Mouse (Mus musculus): ENCODE data around the gene Gnat2.
A peak's percentile ranks its signal among the peaks of the same experiment; 100 is the strongest.

Gnat2 gene

DNA sequence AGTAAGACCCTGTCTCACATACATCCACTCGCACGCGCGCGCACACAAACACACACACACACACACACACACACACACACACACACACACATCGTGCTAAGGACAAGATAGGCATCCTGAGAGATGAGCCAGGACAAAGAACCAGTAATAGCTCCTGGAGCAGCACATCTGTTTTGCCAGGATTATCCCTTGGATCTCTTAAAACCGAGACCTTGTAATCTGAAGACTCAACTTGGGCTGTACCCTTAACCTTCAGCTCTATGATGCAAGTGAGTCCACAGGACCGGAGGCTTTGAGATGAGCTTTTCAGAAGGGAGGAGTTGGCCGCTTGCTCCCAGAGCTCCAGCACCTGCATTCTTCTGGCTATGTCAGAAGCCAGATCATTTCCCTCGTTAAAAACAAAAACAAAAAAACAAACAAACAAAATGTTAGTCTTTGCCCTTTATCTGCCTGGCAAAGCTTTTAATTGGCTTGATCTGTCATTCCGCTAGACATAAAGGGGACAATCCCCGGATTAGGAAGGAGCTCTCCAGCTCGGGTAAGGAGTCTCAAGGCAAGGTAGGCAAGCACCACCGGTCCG, at the start of gene Gnat2:
TSS of gene Gnat2 (plus strand) at position 254 of the 580 bp plus-strand sequence.
- no peak for DNase-seq

DNA sequence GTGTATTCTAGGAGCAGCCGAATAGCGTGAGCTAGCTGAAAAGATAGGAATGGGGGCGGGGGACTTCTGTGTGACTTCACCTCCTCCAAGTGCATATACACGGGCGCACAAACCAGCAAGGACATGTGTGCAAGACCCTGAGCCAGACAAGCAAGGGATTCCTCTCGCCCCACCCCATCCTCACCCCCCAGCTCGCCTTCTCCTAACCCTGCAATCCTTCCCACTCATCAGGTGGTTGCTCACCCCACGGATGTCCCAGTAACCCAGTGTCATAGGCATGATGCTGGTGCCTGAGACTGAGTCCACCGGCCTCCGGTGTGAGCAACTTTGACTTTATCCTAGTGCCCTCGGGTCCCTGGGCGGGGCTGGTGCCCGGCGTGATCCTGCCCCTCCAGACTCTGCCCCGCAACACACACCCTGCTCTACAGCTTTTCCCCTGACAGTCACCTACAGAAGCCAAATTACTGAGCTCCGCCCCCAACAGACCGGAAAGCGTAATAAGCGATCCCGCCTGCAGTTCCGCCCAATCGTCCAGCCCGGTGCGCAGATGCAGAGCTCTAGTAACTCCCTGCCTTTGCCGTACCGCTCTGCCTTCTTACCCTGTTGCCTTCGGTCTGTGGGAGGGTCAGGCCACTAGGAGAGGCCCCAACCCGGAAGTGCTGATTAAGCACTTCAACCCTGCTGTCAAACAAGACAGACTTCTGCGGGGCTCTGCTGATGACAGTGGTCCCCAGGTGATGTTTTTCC, 48.0 kb upstream of the Gnat2 start, which contains the start of gene Gstm4:
TSS of gene Gstm4 (minus strand) at position 501 of the 747 bp plus-strand sequence.
- DNase-seq: peak; percentile 92 to 97

DNA sequence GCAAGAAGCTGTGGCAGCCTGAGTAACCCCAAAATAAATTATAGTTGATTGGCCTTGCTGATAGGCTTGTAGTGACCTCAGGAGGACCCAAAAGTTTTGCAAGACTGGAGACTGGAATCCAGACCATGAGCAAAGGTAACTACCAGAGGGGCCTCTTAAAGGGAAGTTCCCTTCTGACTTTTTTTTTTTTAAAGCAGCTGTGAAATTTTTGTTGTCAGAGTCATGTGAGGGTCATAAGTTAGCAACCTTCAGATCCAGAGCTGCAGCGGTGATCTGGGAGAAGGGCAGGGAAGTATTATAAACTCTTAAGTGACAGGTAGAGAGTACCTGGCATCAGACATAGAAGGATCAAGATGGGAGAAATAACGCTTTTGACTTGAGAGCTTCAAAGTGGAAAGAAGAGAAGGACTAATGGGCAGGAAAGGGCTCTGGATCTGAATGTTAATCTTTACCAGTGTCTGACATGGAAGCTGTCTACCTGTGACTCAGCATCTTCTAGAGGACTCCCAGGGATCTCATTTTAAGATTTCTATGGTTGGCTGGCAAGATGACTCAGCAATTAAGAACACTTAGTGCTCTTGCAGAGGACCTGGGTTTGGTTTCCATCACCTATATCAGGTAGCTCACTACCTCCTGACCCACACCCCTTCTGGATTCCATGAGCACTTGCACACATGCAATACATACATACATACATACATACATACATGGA, 45.5 kb upstream of the Gnat2 start:
- DNase-seq: no peak

DNA sequence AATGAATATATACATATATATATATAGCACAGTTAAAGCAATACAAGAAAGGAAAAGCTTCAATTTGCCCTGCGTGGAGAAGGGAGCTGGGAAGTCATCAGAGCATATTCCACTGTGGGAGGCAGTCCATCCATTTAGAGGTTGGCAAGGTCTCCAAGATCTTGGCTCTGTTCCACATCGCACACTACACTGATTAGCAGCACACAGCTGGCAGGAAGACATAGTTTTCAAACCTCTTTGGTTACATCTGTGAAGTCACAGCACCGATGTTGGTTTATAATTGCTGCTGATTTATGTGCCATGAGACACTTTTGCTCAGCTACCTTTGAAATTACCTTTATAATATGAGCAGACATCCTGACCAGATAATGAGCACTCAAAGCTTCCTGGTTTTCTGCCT, 44.3 kb upstream of the Gnat2 start:
- no peak for DNase-seq

DNA sequence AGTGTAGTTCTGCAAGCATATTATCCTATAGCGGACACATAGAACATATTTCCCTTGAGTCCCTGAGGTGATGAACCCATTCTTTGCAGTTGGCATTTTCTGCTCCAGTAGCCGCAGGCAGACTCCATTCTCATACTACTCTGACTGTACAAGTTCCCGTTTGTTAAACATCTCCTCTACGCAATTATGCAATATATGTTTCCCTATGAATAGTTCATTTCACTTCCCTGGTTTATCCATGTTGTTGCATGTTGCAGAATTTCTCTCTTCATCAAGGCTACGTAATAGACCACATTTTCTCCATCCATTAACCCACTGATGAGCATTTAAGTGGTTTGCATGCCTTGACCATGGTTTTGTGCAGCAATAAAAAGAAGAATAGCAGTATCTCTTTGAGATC, 42.1 kb upstream of the Gnat2 start:
- no peak for DNase-seq

DNA sequence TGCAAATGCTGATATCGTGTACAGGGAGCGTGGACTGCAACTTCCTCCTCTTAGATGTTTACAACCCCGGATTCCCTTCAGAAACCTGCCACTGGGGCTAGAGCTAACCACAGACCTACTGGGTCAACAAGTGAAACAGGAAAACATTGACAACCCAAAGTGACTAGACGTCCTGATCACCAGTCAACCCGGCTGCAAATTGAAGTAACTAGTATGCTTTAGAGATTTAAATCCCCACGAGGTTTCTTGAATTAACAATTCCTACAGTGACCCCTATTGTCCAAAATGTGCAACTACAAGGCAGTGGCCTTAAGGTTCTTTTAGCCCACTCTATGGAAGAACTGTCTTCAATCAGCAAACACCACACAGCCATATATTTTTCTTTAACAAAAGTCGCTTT, 31.2 kb upstream of the Gnat2 start:
- DNase-seq: peak in 1 of 2 experiments; percentile 82

DNA sequence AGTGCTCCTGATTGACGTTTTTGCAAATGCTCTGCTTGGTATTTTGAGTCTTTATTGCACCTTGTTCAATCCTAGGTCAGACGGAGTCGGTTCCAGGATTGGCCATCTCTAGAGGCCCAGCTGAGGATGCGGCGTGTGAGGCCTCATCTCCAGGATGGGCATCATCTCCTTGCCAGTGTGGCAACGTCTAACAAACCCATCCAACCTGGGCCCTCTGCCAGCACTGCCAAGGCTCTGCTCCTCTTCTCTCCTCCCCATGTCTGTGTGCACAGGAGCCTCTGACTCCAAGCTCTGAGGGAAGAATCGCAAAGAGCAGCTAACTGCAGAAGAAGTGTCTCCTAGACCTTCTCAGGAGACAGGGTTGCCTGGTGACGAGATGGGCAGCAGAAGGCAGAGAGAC, 29.9 kb upstream of the Gnat2 start:
- no peak for DNase-seq

DNA sequence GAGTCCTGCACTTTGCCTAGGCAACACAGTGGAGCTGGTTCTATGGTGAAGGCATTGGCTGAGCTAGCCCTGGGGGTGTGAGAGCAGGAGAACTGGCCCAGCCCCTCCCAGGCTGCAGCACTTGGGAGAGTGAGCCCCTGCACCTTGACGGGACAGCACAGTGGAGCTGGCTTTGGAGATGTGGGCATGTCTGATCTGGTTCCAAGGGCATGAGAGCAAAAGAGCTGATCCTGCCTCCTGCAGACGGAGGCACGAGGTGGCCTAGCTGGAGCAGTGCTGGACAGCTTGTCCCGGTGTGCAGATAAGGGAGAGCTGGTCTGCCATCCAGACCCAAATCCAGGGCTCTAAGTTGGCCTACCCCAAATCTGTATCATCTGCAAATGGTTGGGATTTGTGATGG, 27.9 kb upstream of the Gnat2 start:
- no peak for DNase-seq

DNA sequence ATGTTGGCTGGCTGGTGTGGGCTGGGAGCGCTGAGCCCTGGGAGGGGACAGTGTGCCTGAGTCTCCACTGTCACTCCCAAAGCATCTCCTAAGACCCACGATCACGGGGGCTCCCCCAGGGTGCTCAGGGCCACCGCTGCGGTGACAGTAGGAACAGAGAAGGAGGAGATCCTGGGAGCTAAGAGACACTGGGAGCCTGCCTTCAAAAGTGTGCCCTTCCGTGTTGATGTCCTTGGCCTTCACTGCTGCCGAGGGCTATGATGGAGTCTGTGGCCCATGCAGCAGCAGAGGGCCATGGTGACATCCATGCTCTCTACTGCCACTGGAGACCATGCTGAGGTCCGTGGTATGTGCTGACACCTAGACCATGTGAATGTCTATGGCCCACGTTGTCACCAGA, 27.0 kb upstream of the Gnat2 start:
- DNase-seq: no peak

DNA sequence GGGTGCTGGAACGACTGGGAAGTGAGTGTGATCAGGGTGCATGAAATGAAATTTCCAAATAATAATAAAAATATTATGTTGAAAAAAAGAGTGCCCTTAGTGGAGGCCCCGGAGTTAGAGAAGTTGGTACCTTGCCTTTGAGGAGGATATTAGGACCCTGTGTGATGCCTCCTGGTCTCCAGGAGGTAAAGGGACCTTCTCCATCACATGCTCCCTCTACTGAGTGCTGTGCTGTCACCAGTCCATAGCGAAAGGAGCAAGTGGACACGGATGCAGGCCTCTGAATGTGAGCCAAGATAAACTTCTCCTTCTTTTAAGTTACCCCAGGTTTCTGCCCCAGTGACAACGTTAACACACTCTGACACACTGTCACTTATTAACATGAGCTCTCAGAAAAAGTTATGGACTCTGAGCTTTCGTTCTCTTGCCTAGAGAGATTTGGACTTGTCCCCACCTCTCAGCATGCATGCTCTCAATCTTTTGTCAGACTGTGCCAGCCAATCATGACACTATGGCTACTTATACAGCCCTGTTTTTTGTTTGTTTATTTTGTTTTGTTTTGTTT, 25.1 kb upstream of the Gnat2 start:
- peak; percentile 53 to 78 for DNase-seq

DNA sequence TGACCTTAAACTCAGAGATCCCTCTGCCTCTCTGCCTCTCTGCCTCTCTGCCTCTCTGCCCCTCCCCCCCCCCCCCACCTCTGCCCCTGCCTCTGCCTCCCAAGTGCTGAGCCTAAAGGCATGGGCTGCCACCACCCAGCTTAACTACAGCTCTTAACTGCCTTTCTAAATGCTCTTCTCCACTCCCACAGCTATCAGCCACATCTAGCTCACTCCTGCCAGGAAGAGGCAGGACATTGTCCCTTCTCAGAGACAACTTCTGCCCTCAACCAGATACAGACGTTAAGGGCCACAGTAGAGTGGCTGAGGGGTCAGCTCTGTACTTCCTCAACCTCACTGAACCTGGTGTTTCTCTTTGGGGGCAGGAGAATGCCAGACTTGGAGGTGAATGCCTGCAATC, 23.8 kb upstream of the Gnat2 start:
- DNase-seq: no peak

DNA sequence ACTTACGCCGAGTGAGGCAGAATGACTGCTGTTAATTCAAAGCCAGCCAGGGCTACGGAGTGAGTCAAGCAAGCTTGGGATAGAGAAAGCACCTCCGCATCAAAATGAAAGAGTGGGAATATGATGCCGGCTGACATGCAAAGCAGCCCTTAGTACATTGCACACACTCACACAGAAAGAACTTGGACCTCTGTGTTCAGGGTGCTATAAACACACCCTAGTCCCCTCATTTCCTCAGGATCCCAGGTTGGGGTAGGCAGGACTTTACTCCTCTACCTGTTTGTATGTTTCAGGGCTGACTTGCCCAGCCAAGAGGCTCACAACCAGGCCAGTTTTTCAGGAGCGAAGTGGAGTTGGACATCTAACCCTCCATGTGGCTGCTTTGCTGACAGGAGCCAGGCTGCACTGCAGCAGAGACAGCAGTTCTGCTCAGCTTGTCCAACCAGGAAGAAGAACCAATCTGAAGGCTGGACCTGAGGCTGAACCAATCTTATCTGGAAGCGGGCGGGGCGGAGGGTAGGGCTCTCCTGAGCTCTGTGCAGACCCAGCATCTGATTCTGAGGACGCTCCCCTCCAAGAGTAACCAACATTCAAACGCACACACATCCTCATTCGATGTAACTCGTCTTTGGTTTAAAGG, 23.2 kb upstream of the Gnat2 start:
- peak; percentile 71 to 85 for DNase-seq

DNA sequence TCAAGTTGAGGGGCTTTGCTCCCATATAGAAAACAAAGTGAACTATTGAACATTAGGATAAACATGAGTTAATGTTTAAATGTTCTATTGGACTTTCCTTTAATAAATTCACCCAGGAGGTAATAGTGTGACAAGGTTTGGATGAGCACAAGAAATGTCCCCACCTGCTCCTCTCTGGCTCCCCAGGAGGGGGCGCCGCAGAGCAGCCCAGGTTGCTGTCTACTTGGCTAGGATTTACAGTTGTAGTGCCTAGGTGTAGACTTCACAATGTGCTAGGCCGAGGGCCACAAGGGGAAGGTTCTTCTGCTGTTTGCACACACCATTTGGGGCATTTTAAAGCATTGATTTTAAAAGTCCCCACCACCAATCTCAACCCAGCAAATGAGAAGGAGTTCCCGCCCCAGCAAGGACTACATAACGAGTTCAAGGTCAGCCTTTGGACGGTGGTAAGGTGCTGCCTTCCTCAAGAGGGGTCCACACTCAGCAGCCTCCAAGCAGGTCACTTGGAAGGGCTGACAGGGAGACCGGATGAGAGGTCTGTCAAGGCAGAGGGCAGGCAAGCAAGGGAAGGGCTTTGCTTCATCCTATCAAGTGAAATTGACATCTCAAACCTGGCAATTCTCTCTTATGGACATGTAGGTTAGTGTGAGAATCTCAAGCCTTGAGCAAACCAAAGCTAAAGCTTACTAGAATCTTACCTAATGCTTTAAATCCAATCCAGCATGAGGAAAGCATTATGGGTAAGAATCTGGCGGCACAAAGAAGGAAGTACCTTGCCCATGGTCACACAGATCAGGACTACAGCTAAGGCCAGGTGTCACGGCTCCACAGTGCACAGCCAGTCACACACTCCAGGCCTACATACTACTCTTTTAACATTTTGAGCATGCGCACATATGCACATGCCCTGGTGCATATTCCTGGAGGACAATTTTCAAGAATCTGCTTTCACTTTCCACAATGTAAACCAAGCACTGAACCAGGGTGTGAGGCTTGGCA, 22.0 kb upstream of the Gnat2 start:
- DNase-seq: peak; percentile 79 to 86

DNA sequence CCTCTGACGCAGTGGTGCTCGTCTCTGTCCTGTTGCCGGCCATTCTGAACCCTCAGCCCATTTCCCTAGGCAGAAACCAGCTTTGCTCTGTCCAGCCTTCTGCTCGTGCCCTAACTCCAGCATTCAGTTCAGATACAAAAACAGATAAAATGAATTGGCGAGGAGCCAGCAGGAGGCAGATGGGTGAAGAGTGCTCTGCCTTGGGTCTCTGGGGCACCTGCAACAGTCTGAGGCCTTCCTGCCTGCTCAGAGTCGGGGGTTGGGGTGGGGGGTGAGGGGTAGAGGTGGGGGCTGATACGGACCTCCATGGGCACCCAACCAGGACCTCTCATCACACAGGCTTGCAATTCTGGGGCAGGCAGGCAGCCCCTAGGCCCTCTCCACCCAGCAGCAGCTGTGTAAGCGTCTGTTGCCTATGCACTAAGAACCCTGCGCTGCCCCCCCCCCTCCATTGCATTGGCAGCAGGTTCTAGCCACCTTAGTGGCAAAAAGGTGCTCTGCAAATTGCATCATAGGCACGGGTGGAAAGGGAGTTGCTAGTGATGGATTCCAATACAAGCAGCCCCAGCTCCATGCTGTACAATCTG, 19.5 kb upstream of the Gnat2 start:
- peak in 1 of 2 experiments; percentile 36 for DNase-seq

DNA sequence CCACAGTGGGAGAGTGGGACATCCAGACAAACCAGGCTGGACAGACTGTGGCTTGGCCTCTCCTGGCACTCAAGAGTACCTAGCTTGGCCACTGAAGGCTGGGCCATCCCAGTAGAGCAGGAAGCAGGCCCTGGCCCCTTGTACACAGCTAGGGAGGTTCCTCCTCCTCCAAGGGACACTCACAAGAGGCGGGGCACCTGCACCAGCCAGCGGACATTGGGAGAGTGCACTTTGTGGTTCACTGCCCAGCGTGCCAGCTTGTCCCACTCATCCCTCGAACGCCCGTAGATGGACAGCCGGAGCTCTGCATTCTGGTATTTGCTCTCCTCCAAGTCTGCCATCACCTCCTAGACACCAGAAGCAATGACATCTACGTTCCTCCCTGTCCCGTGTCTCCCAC, 15.8 kb upstream of the Gnat2 start:
- peak; percentile 54 to 78 for DNase-seq

DNA sequence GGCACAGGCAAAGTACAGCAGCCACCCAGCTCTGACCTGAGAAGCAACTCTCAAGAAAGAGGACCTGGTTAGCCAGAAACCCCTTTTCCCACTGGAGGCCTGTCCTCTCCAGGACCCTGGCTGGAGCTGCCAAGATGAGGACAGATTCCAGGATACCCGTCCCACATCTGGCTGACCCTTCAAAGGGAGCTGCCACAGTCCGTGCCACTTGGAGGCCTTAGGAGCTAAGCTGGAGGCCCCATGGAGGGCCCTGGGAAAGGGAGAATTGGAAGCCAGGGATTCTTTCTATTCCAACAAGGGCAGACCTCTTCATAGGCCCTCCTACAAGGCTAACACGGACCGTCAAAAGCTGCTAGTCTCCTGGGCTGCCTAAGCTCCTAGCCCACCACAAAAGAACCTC, 10.9 kb upstream of the Gnat2 start:
- no peak for DNase-seq

DNA sequence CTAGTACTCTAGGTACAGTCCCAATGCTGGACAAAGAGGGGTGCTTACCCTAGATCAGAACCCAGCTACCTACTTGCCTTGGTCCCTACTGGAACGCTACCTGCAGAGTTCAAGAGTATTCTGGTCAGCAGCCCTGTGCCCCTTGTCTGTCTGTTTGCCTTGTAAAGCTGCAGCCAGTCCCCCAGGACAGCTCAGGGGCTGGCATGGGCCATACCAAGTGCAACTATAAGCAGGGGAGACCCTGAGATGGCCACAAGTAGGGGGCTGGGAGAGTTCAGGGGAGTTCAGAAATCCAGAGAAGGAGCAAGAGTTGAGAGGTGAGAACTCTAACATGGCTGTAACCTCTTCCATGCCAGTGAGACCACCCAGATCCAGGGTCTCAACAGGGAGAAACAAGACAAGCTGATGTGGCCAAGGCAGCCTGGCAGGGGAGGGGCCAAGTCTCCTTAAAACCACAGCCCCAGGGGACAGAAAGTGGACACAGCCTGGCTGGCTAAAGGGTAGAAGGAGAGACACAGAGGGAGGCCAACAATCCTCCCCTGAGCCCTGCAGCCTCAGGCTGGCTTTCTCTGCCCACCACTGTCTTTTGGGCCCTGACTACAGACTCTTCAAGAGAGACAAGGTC, 10.2 kb upstream of the Gnat2 start:
- peak in 1 of 2 experiments; percentile 36 for DNase-seq

DNA sequence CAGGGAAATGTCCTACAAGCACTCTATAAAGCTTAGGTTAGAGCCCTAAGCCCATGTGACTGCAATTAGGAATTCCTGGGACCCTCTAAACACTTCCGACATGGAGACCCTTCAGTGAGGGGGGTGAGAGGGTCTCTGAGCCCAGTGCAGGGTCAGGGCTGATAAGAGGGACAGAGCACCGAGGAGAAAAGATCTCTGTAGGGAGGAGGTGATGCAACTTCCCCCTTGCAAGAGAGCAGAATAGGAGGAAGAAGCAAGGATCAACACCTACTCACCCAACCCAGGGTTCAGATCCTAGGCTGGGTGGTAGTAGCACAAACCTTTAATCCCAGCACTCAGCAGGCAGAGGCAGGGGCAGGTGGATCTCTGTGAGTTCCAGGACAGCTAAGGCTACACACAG, 9.4 kb upstream of the Gnat2 start:
- peak in 1 of 2 experiments; percentile 18 for DNase-seq

DNA sequence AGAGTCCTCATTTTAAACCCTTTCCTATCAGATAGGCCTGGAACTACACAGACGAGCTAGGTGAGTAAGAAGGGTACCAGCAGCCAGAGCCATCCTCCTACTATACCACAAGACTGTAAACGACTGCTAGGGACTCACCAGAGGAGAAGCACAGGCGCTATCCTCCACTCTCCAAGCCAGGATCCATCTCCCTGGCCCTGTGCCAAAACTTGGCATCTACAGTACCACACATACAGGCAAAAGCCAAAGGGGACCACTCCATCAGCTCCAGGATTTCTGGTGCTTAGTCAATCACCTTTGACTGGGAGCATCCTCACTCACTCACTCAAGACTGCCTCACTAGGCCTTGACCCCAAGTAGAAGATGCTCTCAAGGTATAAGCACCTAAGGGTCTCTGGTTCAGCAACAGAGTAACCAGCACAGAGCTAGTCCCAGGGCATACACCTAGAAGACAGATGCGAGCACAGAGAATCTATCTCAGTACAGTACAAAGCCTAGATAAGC, 8.6 kb upstream of the Gnat2 start:
- peak; percentile 38 to 44 for DNase-seq

DNA sequence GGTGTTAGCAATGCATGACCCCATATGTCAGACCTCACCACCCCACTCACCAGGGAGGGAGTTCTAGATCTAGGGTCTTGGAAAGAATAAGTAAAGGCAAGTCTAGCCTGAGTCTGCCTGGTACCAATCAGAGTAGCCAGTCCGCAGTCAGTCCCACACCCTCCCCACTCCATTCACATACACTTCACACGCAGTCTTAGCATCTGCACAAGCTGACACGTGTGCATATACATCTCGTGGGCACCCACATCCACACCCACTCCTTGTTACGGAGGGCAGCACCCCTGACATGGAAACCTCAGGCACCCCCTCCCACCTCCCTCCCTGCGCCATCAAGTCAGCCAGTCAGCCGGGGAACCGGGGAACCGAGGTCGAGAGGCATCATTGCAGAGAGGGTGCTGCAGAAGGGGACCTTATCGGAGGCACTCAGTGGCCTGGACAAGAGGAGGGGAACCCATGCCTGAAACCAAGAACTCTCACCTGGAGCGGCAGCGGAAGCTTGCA, 7.8 kb upstream of the Gnat2 start:
- DNase-seq: no peak
